Mouse (Mus musculus): ENCODE data around the gene Adtrp.

The Adtrp gene

DNA sequence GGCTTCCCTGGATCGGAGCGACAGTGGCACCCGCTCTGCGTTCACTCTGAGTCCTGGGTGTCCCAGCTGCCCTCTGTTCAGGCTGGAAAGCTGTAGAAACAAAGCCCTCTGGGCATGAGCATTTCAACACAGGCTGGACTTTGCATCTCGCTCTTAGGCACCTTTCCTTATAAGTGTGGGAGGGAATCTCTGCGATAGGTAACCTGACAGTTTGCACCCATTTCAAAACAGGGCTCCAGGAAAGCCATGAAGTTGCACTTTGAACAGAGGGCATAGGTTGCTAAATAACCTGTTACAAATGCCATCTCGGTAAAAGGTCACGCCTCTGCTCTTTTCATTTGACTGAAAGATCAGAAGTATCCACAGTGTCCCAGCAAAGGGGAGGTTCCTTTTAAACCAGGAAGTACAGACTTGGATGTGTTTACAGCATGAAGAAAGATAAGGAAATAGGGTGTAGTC, 19.2 kb downstream of the Adtrp start:
- no peak for DNase-seq (ENCODE audit: low read depth, low spot score)

DNA sequence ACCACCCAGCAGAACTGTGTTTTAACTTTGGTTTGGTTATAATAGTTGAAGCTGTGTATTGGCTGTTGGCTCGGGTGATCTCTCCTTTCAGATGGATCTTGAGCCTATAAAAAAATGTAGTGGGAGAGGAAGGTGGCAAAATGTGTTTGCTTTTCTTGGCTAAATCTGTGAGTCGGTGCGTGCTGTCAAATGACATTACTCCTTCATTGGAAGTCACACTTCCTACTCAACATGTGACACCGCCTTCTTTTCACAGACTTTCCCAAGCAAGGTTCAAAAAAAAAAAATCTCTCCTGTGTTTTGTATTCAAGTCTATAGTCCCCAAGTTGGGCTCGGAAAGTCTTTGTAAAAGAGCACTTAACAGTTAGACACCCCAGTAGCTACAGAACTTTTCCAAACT, 19.9 kb downstream of the Adtrp start:
- DNase-seq (ENCODE audit: low read depth, low spot score), result no peak

DNA sequence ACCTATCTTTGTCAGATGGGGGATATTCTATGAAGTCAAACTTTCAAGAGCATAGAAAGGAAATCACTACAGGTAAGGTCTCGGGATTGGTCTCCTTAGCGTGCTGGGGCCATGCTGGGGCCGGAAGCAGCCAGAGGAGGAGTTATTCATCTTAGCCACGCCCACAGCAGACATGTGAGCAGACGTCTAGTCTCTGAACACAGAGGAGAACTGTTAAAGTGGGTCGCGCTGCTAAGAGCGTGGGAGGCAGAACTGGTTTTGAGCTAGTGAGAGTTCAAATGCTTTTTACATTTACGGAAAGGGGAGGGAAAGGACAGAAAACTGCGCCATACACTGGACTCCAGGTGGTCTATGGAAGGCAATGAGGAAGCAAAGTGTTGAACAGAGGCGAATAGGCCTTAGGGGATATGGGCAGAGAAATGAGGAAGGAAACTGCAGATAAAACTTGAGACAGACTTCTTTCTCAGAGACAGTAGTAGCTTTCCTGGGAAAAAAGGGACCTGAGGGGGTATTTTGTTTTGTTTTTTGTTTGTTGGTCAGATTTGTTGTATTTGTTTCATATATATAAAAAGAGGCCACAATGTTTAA, 22.0 kb downstream of the Adtrp start:
- DNase-seq (ENCODE audit: low read depth, low spot score), result no peak

DNA sequence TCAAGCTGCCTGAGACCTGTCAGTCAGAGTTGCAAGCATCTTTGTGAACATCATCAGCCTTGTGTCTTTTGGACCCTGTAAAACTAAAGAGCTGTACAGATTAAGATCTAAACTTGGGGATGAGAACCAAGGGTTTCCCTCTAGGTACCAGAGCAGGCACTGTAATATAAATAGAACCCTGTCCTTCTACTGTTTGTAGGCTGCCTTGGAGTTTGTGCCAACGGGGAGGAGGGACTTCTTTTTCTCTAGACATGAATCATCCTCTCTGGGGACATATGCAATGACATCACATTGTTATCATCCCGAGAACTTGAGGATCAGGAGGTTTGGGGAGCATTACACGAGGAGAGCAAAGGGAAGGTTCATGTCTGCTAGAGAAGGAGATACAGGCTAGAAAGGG, 24.4 kb downstream of the Adtrp start:
- DNase-seq (ENCODE audit: low read depth, low spot score), result no peak

DNA sequence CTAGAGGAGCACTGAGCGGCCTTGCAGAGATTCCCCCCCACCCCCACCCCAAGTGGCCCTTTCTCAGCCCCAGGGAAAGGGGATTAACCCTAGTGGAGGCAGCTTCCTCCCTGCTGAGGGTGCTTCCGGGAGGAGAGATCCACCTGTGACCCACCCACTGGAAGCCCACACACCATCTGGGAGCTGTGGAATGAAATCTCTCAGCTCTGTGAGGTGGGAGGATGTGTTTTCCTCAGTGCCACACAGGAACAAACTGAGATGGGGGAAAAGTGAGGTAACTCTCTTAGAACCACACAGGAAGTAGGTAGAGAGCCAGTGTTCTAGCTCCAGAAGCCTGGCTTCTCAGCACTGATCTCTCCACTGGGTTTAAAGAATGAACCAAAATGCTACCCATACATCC, 24.9 kb downstream of the Adtrp start:
- DNase-seq (ENCODE audit: low read depth, low spot score), result no peak

DNA sequence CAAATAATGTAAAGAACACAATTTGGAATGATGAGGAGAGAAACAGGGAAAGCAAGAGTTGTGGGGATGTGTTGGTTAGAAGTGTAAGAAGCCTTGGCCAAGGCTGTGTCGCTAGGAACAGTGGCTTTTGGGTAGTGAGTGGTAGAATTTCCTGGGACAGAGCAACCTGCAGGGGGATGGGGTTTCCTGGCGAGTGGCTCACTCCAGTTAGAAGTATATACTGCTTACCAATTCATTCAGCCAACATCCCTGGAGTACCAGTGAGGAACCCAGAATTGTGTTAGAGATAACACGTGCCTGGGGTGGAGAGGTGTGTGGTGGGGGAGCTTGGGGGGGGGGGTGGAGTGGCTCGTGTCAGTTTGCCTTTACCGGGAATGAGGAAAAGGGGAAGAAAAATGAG, 25.4 kb downstream of the Adtrp start:
- DNase-seq (ENCODE audit: low read depth, low spot score), result no peak

DNA sequence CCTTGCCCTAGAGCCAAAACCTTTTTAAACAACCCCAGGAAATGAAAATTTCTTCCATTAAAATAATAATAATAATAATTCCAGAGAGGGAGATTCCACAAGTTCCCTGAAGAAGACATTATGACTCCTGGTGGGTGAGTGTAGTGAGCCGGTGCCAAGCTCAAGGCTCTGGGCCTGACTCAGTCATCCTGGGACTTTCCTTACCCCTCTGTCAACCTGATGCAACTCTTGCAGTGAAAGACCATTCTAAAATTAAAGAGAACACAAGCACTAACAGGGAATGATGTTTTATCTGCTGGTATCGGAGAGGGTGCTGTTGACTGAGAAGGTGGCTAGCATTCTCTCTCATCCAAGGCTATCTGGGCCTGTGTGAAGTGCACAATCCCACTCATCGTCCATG, 26.5 kb downstream of the Adtrp start:
- DNase-seq (ENCODE audit: low read depth, low spot score), result no peak

DNA sequence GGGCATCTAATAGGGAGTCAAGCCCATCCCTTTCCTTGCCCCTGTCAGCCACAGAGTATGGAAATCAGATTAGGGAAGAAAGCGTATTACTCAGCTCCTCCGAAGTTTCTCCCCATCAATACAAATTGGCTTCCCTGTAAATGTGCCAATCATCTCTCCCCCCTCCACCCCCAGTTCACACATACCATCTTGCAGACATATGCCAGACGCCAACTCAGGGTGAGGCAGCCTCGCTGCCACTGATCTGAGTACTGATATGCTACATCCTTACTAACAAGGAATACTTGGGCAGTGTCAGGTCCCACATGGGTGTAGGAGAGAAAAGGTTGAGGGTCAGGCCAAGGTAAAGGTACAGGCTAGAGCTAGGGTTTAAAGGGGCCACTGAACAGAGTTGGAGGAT, 27.6 kb downstream of the Adtrp start:
- no peak for DNase-seq (ENCODE audit: low read depth, low spot score)

DNA sequence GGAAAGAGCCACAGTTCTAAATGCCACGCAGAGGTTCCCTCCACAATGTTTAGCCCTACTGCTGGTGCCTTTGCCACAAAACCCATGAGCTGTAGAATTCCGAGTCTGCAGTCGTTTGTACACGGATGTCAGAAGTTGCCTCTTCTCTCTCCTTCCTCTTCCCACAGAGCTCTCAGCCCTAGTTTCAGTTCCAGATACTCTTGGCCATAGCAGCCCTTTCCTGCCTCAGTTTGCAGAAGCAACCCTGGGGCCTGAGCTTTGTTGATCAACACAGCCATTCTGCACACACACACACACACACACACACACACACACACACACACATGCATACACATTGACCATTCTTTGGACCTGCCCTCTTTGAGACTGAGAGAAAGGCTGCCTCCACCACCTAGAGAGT, 28.0 kb downstream of the Adtrp start:
- DNase-seq (ENCODE audit: low read depth, low spot score), result no peak

DNA sequence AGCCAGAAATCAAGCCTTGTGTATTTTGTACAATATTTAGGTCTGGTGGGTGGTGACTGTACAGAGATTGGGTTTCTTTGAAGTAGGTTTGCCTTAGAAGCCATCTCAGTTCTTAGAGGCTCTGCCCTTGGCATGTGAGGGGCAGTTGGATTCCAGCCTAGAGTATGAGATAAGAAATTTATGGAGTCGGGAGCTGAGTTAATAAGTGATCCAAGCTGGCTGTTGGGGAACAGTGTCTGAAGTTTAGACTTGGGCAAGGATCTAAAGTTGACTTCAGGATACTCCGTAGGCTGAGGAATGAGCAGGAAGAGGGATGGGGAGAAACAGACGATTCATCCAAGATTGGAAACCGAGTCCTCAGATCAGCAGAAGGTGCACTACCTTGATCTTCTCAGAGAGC, 29.9 kb downstream of the Adtrp start:
- no peak for DNase-seq (ENCODE audit: low read depth, low spot score)

DNA sequence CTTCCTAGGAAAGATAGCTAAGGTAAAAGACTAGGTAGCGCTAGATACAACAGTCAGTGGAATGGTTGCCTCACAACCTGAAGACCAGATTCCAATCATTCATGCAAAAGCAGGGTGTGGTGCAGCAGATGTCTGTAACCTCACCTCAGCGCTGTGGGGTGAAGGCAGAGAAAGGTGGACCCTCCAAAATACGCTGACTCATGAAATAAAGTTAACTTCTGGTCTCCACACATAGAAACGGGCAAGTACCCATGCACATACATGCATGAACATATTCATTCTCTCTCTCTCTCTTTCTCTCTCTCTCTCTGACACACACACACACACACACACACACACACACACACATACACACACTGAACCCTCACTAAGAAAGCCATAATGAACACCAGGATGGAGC, 30.8 kb downstream of the Adtrp start:
- no peak for DNase-seq (ENCODE audit: low read depth, low spot score)

DNA sequence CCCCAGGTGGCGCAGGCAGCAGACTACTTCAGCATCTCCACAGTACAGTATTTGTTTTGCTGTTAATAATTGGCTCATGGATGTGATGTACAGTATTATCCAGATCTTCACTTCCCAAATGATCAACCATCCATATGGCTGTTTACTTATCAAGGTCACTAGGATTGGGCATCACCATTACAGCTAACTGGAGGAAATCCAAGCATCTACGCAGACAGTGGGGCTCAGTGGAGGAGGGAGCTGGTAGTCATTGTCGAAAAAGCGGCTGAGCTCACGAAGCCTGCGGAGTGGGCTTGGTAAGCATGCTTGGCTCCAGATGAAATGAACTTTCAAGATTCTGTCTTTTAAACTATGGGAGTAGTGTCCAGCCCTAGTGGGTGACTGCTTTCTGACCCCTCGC, 36.7 kb downstream of the Adtrp start:
- no peak for DNase-seq (ENCODE audit: low read depth, low spot score)

DNA sequence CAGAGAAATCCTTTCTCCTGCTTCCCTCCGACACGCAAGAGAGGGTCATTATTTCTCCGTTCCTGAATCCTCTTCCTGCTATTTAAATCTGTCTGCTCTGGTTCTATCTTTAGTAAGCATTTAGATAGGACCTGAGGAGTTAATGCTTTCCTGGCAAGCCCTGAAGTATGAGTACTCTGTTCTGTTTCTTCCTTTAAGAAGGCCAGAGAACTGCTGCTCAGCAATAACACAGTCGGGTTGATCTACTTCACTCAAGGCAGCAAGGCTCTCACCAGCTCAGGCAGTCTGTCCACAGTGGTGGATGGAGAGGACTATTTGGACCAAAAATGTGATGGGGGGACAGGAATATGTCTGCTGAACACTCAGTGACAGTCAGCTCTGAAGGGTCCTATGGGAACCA, 39.7 kb downstream of the Adtrp start:
- no peak for DNase-seq (ENCODE audit: low read depth, low spot score)

DNA sequence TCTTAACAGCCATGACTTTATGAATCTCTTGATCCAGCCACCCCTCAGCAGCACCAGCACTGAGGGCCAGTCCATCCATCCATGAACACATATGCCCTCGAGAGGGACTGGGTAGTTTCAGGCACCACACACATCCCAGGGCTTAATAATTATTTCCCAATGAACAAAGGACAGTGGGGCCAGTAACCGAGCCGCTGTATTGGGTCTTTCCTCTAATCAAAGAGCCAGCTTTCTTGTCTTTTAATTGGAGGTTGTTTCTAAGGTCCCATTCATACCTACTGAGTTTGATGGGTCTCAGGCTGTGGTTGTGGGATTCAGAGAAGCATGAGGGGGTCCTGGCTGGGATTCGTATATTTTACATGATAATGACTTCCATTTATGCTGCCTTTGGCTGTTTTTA, 40.2 kb downstream of the Adtrp start:
- no peak for DNase-seq (ENCODE audit: low read depth, low spot score)

DNA sequence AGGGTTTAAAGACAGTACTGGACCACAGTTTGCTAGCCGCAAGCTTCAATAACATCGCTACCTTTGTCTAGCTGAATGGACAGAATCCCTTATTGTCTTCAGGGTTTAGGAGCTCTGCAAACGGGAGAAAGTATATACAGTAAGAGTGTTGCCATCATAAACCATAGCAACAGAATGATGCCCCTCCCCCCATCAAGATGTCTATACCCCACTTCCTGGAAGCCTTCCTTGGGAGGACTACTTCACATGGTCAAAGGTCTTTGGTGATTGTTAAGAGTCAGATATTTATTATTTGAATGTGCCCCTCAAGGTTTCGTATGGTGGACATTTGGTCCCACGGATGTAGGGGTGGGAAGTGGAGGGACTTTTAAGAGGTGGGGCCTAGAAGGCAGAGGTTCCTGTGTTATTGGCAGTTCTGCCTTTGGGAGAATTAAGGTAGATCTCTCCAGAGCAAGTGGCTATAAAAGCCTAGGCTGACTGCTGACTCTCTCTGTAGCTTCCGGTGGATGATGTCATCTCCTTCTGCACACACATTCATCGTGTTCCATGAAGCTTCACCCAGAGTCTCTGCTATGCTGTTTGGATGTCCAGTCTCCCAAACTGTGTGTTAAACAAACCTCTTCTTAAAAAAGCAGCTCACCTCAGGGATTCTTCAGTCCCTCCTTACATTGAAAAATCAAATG, 42.2 kb downstream of the Adtrp start:
- no peak for DNase-seq (ENCODE audit: low read depth, low spot score)

DNA sequence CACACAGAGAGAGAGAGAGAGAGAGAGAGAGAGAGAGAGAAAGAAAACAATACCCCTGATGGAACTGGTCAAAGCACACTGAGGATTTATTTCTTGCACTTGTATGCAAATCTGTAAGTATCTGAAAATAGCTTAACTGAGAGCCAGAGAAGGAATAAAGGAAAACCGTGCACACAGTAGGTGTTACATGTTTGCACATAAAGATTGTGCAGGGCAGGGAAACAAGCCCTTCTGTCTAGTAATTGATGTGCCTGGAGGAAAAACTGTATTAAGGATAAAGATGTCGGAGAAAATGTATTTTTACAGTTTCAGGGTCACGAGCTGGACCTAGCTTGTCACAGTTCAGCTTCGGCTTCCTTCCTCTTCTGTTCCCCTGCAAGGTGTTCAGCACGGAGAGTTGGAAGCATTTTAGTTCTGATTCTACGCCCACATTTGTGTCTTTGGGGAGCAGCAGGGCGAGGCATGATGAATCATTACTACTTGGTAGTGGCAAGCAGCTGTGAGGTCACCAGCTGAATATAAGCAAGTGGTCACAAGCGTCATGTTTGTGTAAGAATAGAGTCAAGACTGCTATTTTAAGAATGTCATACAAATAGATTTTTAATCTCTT, 43.7 kb downstream of the Adtrp start:
- DNase-seq (ENCODE audit: low read depth, low spot score), result no peak

DNA sequence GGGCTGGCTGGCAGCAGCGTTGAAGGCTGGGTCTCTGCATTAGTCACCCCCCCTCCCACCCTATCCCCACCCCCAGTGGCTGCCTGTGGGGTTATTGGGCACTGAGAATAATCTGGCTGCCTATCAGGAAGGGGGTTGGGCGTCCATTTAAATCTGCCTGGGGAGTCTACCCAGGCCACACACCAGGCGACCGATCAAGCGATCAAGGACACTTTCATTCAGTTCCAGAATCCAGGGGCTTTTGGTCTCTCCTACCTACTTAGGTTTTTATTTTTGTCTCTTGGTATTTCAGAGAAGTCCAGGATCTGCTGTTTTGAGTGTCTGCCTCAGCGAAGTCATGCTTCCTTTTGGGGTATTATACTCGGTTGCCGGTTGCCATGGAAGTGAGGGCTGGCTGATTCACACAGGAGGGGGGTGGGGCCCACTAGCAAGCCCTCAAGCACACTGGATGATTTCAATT, 46.3 kb downstream of the Adtrp start:
- DNase-seq (ENCODE audit: low read depth, low spot score), result peak; percentile 29

DNA sequence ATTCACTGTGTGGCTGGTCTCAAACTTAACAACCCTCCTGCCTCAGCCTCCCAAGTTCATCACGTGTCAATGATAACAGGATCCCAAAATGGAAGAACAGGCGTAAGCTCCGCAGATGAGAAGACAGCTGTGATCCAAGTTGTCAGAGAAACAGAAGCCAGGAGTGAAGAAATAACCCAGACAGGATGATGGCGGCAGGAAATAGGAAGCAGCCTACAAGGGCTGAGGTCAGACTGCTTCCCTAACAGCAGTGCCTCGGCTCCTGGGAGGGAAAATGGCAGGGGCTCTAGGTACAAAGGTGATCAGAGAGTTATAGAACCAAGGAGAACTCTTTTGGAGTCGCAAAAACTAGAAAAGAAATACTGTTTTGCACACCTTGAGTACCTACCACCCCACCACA, 54.6 kb downstream of the Adtrp start:
- no peak for DNase-seq (ENCODE audit: low read depth, low spot score)

DNA sequence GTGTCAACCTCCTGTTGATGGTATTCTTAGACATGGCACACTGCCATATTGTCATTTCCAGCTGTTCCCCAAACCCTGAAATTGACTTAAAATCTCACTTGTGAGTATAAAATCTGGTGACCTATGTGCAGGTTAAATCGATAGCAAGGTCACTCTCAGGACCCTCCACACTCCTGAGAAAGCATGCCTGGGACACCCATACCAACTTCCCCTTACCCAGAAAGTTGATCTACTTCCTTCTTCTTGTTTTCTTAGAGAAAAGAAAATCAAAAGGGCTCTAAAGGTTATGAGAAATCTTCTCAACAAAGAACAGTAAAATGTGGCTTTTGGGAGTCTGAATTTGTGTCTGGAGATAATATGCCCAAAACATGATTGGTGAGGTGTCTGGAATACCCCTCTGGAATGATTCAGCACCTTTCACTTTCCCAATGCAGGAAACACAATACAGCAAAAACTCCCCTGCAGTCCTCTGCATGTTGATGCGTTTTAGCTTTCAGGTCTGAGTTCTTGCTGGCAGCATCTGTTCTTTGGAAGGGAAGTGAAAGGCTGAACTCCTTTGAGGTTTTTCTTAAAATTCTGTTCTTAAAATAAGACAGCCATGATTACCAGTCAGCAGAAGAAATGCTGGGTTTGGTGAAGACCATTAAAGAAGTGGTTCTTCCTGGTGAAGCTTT, 59.5 kb downstream of the Adtrp start:
- DNase-seq (ENCODE audit: low read depth, low spot score), result no peak

DNA sequence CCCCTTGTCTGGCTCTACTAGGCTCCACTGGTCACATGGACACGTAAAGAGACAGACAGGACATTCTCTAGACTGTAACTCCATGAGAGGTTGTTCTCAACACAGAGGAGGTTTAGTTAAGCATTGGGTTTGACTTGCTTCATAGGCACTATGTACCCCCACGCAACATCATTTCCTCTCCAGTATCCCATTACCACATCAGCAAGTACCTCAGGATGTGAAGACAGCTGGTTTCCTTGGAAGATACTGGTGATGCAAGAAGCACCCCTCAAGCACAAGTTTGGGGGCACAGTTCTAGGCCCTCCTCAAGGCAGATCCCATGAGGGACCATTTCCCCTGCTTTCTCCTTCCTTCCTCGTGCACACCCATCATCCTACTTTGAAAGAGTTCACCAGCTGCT, 60.8 kb downstream of the Adtrp start:
- no peak for DNase-seq (ENCODE audit: low read depth, low spot score)

DNA sequence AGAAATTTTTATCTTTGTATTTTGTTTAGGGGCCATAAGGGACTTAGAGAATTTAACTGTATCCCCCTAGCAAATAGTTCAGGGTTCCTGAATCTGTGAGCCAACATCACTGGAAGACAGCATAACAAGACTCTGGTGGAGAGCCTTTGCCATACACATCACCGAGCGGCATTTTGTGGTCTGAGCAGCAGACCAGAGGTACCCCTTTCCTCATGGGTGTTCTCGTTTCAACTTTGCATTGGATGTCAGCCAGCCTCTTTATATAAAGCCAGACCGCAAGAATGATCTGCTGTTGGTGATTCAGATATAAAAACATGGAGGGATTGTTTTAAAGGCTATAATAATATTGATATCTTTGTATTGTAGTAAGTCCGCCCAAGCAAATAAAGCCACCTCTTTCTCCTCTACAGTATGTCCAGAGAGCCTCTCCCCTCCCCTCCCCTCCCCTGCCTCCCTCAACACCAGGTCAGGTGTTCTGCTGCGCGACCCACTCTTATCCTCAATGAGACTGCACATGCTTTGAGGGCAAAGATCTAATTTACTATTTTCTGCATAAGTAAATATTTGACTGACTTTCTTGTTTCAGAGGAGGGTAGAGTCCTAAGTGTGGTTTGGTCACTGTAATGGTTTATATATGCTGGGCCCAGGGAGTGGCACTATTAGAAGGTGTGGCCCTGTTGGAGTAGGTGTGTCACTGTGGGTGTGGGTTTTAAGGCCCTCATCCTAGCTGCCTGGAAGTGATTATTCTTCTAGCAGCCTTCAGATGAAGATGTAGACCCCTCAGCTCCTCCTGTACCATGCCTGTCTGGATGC, 62.4 kb downstream of the Adtrp start:
- DNase-seq (ENCODE audit: low read depth, low spot score), result no peak

DNA sequence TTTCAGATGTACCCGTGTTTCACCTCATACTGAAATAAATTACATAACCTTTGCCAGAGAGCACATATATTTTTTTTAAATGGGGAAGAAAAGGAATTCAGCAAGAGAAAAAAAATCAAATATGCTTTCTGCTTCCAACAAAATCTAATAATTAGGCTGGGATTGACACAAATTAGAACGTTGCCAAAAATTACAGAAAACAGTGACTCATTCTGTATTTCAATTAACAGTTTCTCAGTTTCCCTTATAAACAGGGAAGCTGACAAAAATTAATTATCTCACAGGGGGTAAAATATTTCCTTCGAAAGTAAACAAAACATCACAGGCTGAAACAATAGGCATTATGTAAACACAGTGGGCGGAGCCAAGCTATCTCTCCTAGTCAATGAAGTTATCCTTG, 67.2 kb downstream of the Adtrp start:
- no peak for DNase-seq (ENCODE audit: low read depth, low spot score)
